Mouse (Mus musculus) heart, adult 11 months (tissue): ENCODE results near the gene Gm39115.
A peak's percentile ranks its signal among the peaks of the same experiment; 100 is the strongest.
"Not testable (repeated sequence)": the region's sequence is repeated elsewhere in the genome, so short reads cannot be mapped to it uniquely, and the experiment has no call there.

ENCODE experiments used
- DNase-seq: peaks from one replicate; pipeline ENCODE4 v3.0.0; 2022

Gm39115 gene

GRCm38 (mm10) chr7:142135934-142136333 lies at the start of gene Gm39115:
TSS of gene Gm39115 (minus strand) at chr7:142136034.
- DNase-seq, result peak; percentile 74

- no peak for DNase-seq
Observed at GRCm38 (mm10) chr7:142181021-142181420, 45.2 kb upstream of the Gm39115 start.

- DNase-seq, result no peak
Observed at GRCm38 (mm10) chr7:142178685-142179084, 42.9 kb upstream of the Gm39115 start.

- not testable (repeated sequence) for DNase-seq
Observed at GRCm38 (mm10) chr7:142175905-142176304, 40.1 kb upstream of the Gm39115 start, which contains the start of gene Krtap5-2. TSS of gene Krtap5-2 (minus strand) at chr7:142176005.

- DNase-seq, result no peak
Observed at GRCm38 (mm10) chr7:142169836-142170235, 34.0 kb upstream of the Gm39115 start.

- not testable (repeated sequence) for DNase-seq
Observed at GRCm38 (mm10) chr7:142165639-142166038, 29.8 kb upstream of the Gm39115 start, which contains the start of gene Gm4553. TSS of gene Gm4553 (minus strand) at chr7:142165739.

- no peak for DNase-seq
Observed at GRCm38 (mm10) chr7:142159366-142159765, 23.5 kb upstream of the Gm39115 start.

- peak; percentile 17 for DNase-seq
Observed at GRCm38 (mm10) chr7:142157013-142157412, 21.2 kb upstream of the Gm39115 start, which contains the start of gene Gm29735. TSS of gene Gm29735 (minus strand) at chr7:142157113.

GRCm38 (mm10) chr7:142155308-142155707 lies 19.5 kb upstream of the Gm39115 start:
- peak; percentile 35 for DNase-seq

- DNase-seq, result peak; percentile 64
Observed at GRCm38 (mm10) chr7:142152191-142152590, 16.4 kb upstream of the Gm39115 start.

GRCm38 (mm10) chr7:142148633-142149032 lies 12.8 kb upstream of the Gm39115 start:
- no peak for DNase-seq

GRCm38 (mm10) chr7:142146033-142146432 lies 10.2 kb upstream of the Gm39115 start:
- peak; percentile 64 for DNase-seq

GRCm38 (mm10) chr7:142145413-142145940 lies 9.6 kb upstream of the Gm39115 start:
- no peak for DNase-seq

GRCm38 (mm10) chr7:142144507-142144906 lies 8.7 kb upstream of the Gm39115 start, which contains the start of gene Gm45337:
TSS of gene Gm45337 (minus strand) at chr7:142144607.
- no peak for DNase-seq

- not testable (repeated sequence) for DNase-seq
Observed at GRCm38 (mm10) chr7:142143506-142144010, 7.7 kb upstream of the Gm39115 start.

- DNase-seq, result peak; percentile 30
Observed at GRCm38 (mm10) chr7:142140696-142141095, 4.9 kb upstream of the Gm39115 start.

- DNase-seq, result peak; percentile 64
Observed at GRCm38 (mm10) chr7:142134206-142134995, 1.4 kb downstream of the Gm39115 start.

GRCm38 (mm10) chr7:142128843-142129242 lies 7.0 kb downstream of the Gm39115 start:
- DNase-seq, result peak; percentile 44

- DNase-seq, result peak; percentile 51
Observed at GRCm38 (mm10) chr7:142120629-142121028, 15.2 kb downstream of the Gm39115 start, which contains the start of gene Gm45618. TSS of gene Gm45618 (minus strand) at chr7:142120729.

GRCm38 (mm10) chr7:142119632-142120031 lies 16.2 kb downstream of the Gm39115 start:
- DNase-seq, result peak; percentile 81

- DNase-seq, result peak; percentile 72
Observed at GRCm38 (mm10) chr7:142104747-142105146, 31.1 kb downstream of the Gm39115 start.

GRCm38 (mm10) chr7:142097776-142098175 lies 38.1 kb downstream of the Gm39115 start:
- DNase-seq, result peak; percentile 96

- DNase-seq, result peak; percentile 87
Observed at GRCm38 (mm10) chr7:142096701-142097100, 39.1 kb downstream of the Gm39115 start.
